Mouse (Mus musculus): ENCODE measurements around the gene Psma7.

The Psma7 gene

DNA sequence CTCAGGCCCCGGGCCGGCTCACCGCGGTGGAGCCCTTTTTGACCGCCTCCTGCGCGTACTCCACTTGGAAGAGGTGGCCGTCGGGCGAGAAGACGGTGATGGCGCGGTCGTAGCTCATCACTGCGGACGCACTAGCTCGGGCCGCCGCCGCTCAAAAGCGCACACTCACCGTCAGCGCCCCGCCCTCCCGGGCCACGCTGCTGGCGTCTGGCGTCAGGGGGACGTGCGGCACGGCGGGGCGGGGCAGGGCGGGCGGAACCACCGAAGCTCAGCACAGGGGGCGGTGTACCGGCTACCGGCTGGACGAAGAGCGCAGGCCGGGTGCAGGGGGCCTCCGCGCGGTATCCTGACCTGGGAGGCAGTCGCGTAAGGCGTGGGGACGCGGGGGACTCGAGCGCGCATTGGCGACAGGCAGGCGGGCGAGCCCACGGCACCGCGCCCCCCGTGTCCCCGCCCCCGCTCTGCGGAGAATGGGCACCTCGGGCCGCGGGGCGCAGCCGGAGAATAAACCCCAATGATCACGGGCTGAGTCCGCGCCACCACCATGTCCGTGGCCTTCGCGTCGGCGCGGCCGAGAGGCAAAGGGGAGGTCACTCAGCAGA, at the start of gene Psma7, which contains the start of gene Ss18l1:
Gene Psma7, minus strand, starts transcription at position 178 of the 602 bp plus-strand sequence.
Gene Ss18l1, plus strand, starts transcription at position 254 of the 602 bp plus-strand sequence.
- DNase-seq (ENCODE audit: low spot score in 2 of 2): peak; percentile 81 to 88

DNA sequence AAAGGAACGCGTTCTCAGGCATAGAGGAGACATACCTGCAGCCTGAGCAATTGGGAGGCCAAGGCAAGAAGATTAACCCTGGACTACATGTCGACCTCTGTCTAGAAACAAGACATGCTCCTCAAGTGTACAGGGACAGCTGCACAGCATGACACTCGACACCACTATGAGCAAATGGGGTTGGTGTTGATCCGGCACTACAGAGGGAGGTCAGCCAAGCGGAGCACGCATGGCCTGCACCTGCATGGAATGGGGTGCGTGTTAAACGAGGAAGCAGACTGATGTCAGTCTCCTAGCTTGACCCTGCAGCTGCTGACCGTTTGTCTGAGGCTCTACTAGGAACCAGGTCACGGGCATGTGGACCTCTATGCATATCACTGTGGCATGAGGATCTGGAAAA, 48.1 kb upstream of the Psma7 start:
- DNase-seq (ENCODE audit: low spot score in 2 of 2): no peak

DNA sequence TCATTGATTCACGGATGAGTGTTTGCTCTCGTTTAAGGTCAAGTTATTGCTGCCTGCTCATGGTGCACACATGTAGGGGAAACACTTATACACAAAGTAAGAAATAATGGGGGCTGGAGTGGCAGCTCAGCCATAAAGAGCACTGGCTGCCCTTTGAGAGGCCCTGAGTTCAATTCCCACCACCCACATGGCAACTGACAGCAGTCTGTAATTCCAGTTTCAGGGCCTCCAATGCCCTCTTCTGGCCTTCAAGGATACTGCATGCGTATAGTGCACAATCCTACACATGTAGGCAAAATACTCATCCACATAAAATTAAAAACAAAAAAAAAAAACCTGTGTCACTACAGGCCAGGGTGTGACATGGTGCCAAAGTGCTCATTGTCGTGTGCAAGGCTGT, 45.2 kb upstream of the Psma7 start:
- DNase-seq (ENCODE audit: low spot score in 2 of 2): no peak

DNA sequence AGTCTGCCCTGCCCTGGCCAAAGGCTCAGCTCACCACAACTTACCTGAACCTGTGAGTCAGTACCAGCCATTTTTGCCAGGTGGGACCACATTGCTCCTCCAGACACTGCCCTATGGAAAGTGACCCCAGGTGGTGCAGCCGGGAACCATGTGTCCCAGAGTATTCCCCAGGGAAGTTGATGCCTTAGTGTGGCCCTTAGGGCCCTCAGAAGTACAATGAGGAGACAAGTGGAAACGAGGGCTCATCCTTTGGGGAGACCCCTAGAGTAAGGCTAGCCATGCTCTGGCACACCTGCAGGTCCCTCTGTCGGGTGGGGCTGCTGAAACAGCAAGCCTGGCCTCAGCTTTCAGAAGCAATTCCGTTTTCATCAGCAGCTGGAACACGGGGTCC, 44.4 kb upstream of the Psma7 start:
- DNase-seq (ENCODE audit: low spot score in 2 of 2): no peak

DNA sequence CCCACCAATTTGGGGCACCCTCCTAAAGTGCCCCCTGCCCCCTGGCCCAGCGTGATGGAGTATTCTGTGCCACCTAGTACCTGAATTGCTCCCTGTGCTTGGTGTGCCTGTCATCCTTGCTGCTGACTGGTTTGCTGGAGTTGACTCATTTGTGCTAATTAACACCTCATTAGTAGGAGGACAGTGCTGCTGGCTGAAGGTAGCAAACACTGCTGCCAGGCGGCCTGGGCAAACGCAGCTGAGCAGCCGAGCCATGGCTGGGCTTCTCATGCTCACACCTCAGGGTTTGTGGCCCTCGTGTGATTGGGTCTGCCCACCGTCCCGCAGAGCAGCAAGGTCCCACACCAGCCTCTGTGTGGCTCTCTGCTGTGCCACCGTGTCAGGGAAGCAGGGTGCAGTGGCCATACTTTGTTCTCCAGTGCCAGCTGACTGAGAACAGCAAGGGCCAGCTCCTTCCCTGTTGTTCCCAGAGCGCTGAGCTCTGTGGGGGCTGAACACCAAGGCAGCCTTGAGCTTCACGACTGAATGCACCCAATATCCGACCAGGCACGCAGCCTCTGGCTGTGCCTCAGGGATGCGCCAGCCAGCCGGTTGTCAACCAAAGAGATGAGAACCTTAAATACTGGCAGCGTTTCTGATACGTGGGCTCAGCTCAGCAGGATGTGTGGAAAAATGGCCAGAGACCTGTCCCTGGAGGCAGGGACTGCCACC, 43.8 kb upstream of the Psma7 start:
- DNase-seq (ENCODE audit: low spot score in 2 of 2): no peak

DNA sequence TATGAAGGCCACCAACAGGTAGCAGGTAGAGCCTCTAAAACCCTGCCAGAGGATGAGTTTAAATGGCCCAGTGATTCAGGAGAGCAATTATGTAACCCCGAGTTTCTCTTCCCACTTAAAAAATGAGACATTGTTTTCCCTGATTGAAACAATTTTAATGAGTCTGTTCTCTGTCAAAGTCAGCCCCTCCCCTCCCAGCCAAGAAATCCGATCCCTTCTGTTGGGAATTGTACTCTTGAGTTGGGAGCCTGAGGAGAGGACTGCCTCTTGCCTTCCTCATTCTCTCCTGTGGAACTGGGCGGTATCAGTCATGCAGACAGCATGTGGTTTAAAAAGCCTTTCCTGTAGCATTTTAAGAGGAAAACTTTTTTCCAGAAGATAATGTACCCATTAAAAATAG, 42.3 kb upstream of the Psma7 start:
- no peak for DNase-seq (ENCODE audit: low spot score in 2 of 2)

DNA sequence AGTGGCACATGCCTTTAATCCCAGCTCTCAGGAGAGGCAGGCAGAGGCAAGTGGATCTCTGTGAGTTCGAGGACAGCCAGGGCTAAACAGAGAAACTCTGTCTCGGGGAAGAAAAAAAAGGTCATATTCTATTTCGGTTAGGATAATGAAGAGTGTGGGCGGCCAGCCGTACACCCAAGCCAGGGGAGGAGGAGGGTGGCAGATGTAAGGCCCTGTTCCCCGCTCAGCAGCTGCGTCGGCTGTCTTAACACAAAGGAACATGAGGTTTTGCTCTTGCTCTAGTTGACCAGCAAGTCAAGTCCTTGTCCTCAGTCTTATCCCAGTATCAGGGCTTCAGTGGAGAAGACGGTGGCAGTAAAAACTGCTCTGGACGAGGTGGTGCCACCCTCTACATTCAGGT, 40.8 kb upstream of the Psma7 start:
- no peak for DNase-seq (ENCODE audit: low spot score in 2 of 2)

DNA sequence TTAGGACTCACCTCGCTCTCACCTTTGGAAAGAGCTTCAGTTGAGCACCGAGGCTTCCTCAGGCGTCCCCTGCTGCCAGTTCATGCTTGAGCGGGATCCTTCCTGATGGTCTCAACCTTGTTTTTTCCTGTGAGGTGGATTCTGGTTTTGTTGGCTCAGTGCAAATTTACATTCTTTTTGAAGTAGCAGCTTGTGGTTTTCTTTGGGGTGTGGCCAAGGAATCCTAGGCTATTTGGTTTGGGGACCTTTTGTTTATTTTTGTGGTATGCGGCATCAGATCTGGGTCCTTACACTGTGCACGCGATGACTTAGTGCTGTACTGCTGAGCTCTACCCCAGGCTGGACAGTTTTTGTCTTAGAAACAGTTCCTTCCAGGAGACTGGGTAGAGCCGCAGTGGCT, 38.4 kb upstream of the Psma7 start:
- DNase-seq (ENCODE audit: low spot score in 2 of 2): no peak

DNA sequence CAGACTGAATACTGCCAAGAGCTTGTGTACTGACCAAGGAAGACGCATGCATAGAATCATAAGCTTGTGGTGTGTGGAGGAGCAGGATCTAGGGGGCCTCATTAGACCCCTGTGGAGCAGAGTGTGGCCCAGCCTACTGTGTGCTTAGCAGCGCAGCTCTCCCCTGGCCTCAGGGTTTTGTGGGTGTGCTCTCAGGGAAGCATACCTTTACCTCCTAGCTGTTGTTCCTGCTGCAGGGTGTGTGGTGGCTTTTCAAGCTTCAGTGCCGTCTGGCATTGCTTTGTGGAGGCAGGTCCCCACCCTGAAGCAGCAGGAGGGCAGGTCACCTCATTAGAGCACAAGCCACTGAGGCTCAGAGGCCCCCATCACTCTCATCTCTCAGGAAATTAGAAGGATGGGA, 35.4 kb upstream of the Psma7 start:
- no peak for DNase-seq (ENCODE audit: low spot score in 2 of 2)

DNA sequence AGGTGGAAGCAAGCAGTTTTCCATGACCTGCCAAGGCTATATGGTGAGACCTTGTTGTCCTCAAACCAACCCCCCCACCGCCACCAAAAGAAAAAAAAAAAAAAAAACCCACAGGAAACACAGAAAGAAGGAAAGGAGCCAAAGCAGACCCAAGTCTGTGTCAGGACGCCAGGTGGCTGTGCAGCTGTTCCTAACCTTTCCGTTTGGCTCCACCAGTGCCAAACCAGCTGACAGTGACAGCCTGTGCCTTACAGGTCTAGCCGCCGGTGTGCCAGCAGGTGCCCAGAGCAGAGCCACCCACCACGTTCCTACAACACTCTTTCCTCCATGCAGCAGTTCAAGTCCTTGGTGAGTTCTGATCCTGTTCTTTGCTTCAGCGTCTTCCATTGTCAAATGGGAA, 30.7 kb upstream of the Psma7 start:
- peak in 1 of 2 experiments; percentile 44 for DNase-seq (ENCODE audit: low spot score in 2 of 2)

DNA sequence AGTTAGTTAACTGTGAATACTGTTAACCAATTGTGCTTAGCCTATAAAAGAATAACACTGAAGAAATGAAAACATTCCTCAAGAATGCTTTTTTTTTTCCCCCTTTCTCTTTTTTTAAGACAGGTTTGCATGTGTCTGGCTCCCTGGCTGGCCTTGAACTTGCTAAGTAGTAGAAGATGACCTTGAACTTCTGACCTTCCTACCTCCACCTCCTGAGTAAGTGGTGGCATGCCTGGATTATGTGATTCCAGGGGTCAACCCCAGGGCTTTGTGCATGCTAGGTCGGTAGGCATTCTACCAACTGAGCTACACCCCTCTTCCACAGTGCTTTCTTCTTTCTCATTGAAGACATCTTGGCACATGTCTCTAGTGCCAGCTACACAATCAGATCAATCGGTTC, 29.4 kb upstream of the Psma7 start:
- no peak for DNase-seq (ENCODE audit: low spot score in 2 of 2)

DNA sequence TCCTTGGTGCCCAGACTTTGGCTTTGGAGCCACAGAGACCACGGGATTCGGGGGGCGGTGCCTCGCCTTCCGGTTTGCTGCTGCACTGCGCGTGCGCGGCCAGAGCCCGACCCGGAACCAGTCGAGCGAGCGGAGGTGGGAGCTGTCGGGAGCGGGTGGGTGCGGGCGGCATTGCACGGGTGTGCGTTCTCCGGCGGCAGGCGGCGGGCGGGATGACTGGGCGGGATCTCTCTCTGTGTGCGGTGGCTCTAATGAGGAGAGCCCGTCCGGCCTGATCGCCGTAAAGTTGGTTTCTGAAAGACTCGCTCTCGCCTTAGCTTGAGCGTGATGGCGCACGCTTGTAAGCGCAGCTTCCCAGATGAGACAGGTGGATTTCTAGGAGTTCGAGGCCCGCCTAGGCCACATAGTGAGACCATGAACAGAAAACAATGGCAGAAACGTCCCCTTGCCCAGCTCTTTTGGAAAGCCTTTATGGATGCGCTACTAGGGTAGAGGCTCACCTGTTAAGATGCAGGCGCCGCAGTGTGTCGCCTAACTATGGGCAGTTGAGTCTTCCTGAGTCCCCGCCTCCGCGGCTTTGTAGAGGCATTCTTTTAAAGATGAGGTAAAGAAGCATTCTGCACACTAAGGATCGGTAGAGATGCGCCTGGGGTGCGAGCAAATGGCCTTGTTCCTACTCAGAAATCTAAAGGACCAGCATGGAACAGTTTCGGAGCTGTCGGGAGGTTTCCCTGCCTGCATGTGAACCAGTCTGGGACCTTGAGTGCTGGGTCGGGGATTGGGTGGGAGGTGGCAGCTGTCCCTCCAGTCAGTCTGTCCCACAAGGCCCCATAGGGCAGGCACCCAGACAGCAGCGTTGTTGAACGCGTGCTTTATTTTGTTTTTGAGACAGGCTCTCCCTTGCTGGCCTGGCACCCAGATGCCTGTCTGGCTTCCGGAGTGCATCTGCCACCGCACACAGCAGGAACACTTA, 28.5 kb upstream of the Psma7 start, which contains the start of gene Mtg2:
Gene Mtg2, plus strand, starts transcription at position 108 of the 973 bp plus-strand sequence.
- peak; percentile 89 to 93 for DNase-seq (ENCODE audit: low spot score in 2 of 2)

DNA sequence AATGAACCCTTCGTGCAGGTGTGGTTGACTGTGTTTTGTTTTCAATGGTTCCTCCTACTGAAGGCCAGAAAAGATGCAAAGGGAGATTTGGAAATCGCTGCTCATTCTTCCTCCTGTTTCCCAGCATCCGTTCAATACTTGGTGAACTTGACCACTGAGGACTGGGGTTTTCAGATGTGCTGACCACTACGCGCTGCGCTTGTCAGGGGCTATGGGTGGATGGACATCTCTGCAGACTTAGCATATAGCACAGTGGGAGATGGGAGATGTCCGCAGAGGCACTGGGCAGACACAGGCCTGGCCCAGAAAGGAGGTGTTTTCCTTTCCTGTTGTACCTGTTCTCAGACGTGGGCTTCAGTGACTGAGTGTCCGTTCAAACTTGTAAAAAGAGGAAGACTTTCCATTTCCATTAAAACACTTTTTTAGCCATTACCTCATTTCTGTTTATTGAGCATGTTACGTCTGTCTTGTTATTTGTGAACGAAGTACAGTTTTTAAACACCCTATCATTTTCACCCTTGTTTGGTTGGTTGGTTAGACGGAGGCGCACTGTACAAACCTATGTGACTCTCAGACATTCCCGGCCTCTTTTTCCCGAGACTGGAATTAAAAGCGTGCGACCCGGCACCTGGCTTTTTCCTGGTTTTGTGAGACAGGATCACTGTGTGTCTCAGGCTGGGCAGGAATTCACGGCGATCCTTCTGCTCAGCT, 27.7 kb upstream of the Psma7 start:
- no peak for DNase-seq (ENCODE audit: low spot score in 2 of 2)

DNA sequence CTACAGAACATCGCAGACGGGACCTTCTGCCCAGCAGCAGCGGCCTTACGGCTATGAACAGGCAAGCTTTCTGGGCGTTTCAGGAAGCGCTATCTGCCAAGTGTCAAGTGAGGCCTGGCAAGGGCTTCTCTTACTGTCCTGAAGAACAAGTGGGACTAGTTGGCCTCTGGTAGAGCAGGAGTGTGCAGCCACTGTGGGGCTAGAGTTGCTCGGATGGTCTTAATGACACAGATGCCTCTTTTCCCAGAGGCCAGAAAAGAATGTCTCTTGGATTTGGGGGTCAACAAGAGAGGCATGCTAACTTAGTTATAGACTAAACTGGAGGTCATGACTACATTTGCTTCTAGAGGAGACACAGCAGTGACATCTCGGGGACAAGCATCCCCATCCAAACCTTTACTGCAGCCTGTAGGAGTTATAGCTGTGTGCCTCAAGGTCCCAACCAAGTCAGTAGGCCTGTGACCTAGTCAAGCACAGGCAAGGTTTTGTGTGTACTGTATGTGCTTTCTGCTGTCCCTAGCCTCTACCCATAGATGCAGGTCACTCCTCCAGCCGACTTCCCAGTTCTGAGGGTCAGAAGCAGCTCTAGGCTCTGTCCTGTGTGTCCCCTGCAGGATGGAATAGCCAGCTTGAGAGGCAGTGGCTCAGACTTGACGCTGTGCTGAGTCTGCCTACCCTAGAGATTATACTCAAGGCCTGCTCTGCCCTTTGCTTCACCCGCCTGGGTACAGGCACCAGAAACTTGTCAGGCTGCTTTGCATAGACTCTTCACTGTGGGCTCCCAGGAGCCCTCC, 21.3 kb upstream of the Psma7 start:
- no peak for DNase-seq (ENCODE audit: low spot score in 2 of 2)

DNA sequence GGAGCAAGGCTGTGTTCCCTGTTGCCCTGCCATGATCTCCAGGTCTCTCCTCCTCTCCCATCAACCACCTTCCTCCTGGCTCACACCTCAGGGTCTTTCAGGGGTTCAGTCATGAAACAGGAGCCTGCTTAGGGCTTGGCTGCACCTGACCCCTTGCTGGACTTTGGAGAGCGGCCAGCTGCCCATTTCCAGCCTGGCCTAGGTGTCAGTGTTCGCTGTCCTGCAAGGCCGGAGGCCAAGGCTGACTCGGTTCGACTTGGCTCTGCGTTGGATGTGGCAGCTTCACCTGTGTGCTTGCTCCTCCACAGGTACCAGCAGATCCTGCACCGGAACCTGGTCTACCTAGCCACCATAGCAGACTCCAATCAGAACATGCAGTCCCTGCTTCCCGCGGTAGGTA, 10.8 kb upstream of the Psma7 start:
- DNase-seq (ENCODE audit: low spot score in 2 of 2): no peak

DNA sequence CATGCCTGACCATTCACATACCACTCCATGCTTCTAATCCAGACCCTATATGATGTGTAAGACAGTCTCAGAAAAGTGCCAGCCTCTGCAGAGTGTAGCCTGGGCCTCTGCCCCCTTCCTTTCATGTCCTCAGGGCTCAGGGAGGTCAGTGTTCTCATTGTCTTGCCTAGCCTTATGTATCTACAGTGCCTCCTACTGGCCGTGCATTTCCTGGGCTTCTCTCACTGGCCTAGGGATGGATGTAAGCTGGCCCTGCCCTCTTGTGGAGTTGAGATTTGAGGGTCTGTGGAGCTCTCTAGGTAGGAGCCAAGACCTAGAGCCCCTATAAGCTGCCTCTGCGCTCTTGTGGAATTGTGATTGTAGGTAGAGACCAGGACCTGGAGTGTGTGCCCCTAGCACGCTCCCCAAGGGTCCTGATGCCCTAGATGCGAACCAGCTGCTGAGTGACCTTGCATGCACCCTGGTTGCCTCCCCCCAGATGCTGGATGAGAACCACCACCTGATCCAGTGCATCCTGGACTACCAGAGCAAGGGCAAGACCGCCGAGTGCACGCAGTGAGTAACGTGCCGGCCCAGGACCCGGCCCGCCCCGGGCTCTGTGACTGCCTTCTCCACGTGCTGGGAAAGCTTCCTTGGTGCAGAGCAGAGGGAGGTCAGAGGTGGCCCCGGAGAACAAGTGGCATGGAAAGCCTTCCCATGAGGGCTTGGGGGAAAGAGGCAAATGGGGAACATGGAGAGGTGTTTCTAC, 9.9 kb upstream of the Psma7 start:
- DNase-seq (ENCODE audit: low spot score in 2 of 2): peak in 1 of 2 experiments; percentile 45

DNA sequence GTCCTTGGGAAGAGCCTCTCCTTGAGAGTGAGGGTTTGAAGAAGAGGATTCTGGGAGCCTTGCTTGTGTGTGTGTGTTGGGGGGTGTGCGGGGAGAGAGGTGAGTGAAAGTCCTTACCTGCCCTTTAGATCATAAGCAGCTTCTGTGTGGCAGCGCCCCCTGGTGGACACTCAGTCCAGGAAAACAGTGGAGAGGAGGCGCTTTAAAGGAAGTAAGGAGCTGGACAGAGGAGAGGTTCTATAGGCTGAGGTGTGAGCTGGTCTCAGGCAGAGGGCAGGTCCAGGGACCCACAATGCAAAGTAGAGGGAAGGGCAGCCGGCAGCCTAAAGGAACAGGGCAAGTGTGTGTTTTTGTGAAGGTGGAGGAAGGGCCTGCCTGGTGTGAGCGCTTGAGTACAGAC, 8.8 kb upstream of the Psma7 start:
- peak; percentile 69 to 90 for DNase-seq (ENCODE audit: low spot score in 2 of 2)

DNA sequence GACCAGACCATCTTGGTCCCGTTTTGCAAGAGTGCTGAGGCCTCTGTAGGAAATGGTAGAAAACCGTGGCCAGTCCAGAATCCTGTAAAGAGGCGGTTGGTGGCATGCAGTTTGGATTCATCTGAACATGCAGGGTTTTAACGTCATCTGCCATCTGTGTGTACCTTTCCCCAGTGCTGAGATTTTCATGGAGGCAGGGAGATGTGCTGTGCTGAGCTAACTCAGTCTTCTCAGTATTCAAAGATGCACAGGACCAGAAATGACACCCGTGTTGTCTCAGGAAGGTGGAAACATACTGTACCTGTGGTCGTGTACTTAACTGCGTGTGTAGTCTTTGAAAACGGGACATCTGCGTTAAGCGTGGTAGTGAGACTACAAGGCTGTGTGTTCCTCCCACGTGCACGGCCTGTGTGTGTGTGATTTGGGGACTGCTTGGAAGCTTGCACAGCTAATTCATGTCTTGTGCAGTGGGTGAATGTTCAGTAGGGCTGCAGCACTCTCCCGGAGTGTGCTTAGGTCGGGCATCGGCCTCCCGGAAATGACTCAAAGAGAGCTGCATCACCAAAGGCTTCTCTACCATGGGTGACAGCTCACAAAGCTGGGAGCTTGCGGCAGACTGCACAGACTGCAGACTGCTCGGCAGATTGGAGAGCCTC, 5.9 kb upstream of the Psma7 start:
- no peak for DNase-seq (ENCODE audit: low spot score in 2 of 2)

DNA sequence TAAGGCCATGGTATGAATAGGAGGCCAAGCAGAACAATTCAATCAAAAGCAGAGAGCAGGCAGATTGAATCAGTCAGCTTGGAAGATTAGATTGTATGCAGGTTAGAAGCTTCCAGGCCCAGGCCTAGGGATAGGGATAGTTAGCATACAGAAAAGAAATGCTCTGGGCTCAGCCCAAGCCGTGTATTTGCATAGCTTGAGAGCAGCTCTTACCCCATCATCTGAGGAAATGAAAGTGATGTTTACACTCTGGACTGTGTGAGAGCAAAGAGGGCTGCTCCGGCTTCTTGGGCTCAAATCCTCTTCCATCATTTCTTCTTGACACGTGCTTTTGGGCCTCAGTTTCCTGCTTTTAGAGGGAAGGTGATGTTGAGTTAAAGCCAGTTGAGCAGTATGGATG, 5.3 kb upstream of the Psma7 start:
- no peak for DNase-seq (ENCODE audit: low spot score in 2 of 2)

DNA sequence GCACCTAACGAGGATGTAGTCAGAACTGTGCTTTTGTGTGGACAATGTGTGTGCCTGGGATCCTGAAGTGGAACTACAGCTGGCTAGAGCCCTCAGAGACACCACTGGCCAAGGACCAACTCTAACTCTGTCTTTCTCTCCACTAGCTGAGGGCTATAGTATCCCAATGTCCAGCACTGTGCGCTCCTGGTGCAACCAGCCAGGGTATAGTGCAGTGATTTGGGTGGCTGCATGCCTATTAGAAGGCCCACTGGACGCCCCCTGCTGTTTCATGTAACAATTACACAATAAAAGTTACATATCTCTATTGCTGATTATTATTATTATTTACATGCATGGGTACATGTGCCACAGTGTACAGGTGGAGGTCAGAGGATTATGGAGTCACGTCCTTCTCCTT, 3.0 kb upstream of the Psma7 start:
- peak in 1 of 2 experiments; percentile 56 for DNase-seq (ENCODE audit: low spot score in 2 of 2)

All from thymus, postnatal 10 days (tissue).